Mouse (Mus musculus): ENCODE results near the gene Mapkapk3. TPM values are rescaled to one million over a fixed set of nuclear protein-coding genes. Genes with fewer than 3 reads are reported as not detected.

Gene Mapkapk3
- polyA plus RNA-seq, 1 experiment from 2014 or later = 41.1 TPM

GRCm38 (mm10) chr9:107287294-107287693 is 2.4 kb downstream of the Mapkapk3 start:
- Histone ChIP-seq H3K36me3 (ENCODE audit: control insufficient read depth, insufficient read depth, low read length) (no peaks in the 10 kb centered on the region), H3K4me1 (ENCODE audit: control insufficient read depth, insufficient read depth, low read length) (peaks cover 2% of the 10 kb centered on the region; the same call in 1 of the 2 replicates), H3K9ac (ENCODE audit: low read depth, low read length) (no peak overlapping the region), H3K27ac (ENCODE audit: low read length) (no peak overlapping the region), H3K9me3 (ENCODE audit: control insufficient read depth, low read length) (no peaks in the 10 kb centered on the region), H3K4me2 (ENCODE audit: low read depth, low read length) (no peak overlapping the region), H3K4me3 (ENCODE audit: low read length) (no peak overlapping the region), H3K27me3 (replicated peaks; ENCODE audit: control insufficient read depth, insufficient read depth, low read length) (no peaks in the 10 kb centered on the region)
- no peak for ATAC-seq
- WGBS = 65% methylated on average over 2 of the region's 2 CpGs

GRCm38 (mm10) chr9:107285009-107285408 is 4.7 kb downstream of the Mapkapk3 start:
- Histone ChIP-seq H3K4me1 (ENCODE audit: control insufficient read depth, insufficient read depth, low read length) (peaks cover 8% of the 10 kb centered on the region), H3K9ac (ENCODE audit: low read depth, low read length) (no peak overlapping the region), H3K9me3 (ENCODE audit: control insufficient read depth, low read length) (no peaks in the 10 kb centered on the region), H3K27ac (ENCODE audit: low read length) (no peak overlapping the region), H3K4me3 (ENCODE audit: low read length) (no peak overlapping the region), H3K27me3 (replicated peaks; ENCODE audit: control insufficient read depth, insufficient read depth, low read length) (no peaks in the 10 kb centered on the region), H3K4me2 (ENCODE audit: low read depth, low read length) (no peak overlapping the region), H3K36me3 (ENCODE audit: control insufficient read depth, insufficient read depth, low read length) (no peaks in the 10 kb centered on the region)
- no peak for ATAC-seq
- WGBS = 17% methylated on average over 3 of the region's 3 CpGs

- no peaks in the 10 kb centered on the region for H3K27me3 ChIP-seq (replicated peaks; ENCODE audit: control insufficient read depth, insufficient read depth, low read length)
- ATAC-seq = no peak
- no peaks in the 10 kb centered on the region for H3K9me3 ChIP-seq (ENCODE audit: control insufficient read depth, low read length)
- no peak overlapping the region for H3K9ac ChIP-seq (ENCODE audit: low read depth, low read length)
- peaks cover 25% of the 10 kb centered on the region for H3K4me1 ChIP-seq (ENCODE audit: control insufficient read depth, insufficient read depth, low read length)
- H3K36me3 ChIP-seq (ENCODE audit: control insufficient read depth, insufficient read depth, low read length) = no peaks in the 10 kb centered on the region
- 86% methylated on average over 9 of the region's 9 CpGs for WGBS
- no peak overlapping the region for H3K27ac ChIP-seq (ENCODE audit: low read length)
- H3K4me2 ChIP-seq (ENCODE audit: low read depth, low read length) = no peak overlapping the region
- H3K4me3 ChIP-seq (ENCODE audit: low read length) = no peak overlapping the region
Observed at GRCm38 (mm10) chr9:107282951-107283350, 6.7 kb downstream of the Mapkapk3 start.

DNA sequence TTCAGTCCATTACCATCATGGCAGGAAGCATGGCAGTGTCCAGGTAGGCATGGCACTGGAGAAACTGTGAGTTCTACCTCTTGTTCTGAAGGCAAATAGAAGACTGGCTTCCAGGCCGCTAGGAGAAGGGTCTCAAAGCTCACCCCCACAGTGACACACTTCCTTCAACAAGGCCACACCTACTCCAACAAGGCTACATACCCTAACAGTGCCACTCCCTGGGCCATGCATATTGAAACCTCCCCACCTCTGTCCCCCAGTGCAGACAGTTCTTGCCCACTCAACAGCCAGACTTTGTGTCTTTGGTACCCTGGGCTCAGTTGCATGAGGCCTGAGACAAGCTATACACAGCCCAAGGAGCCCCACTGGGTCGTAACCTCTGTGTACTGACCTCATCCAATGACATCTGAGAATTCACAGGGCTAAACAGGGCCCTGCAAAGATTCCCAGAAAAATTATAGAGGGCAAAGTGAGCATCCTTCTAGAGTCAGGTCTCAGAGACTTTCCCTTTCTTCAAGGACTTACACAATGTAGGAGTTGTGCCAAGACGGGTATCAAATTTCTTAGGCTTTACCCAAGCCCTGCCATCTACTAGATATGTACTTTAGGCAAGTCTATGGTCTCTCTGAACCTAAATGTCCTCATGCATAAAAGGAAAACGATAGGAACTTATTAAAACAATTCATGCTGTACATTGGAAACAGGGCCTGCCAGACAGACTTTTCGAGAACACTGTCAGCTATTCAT is 8.3 kb downstream of the Mapkapk3 start:
- no peak for ATAC-seq
- no peak overlapping the region for H3K4me3 ChIP-seq (ENCODE audit: low read length)
- H3K9ac ChIP-seq (ENCODE audit: low read depth, low read length) = no peak overlapping the region
- 89% methylated on average over 5 of the region's 5 CpGs for WGBS
- H3K27me3 ChIP-seq (replicated peaks; ENCODE audit: control insufficient read depth, insufficient read depth, low read length) = no peaks in the 10 kb centered on the region
- no peak overlapping the region for H3K27ac ChIP-seq (ENCODE audit: low read length)
- no peak overlapping the region for H3K4me2 ChIP-seq (ENCODE audit: low read depth, low read length)
- H3K4me1 ChIP-seq (ENCODE audit: control insufficient read depth, insufficient read depth, low read length) = peaks cover 25% of the 10 kb centered on the region
- H3K36me3 ChIP-seq (ENCODE audit: control insufficient read depth, insufficient read depth, low read length) = no peaks in the 10 kb centered on the region
- H3K9me3 ChIP-seq (ENCODE audit: control insufficient read depth, low read length) = no peaks in the 10 kb centered on the region

GRCm38 (mm10) chr9:107280322-107281027 is 9.2 kb downstream of the Mapkapk3 start:
- peak overlapping the region; percentile 58 for H3K9ac ChIP-seq (ENCODE audit: low read depth, low read length)
- peak overlapping the region; percentile 32 for H3K4me3 ChIP-seq (ENCODE audit: low read length)
- 49% methylated on average over 13 of the region's 13 CpGs for WGBS
- H3K36me3 ChIP-seq (ENCODE audit: control insufficient read depth, insufficient read depth, low read length) = no peaks in the 10 kb centered on the region
- no peaks in the 10 kb centered on the region for H3K27me3 ChIP-seq (replicated peaks; ENCODE audit: control insufficient read depth, insufficient read depth, low read length)
- H3K27ac ChIP-seq (ENCODE audit: low read length) = peak overlapping the region; percentile 70
- H3K4me2 ChIP-seq (ENCODE audit: low read depth, low read length) = peak overlapping the region; percentile 49
- ATAC-seq = peak; percentile 43; the same call in 1 of the 2 replicates
- H3K4me1 ChIP-seq (ENCODE audit: control insufficient read depth, insufficient read depth, low read length) = peaks cover 25% of the 10 kb centered on the region
- H3K9me3 ChIP-seq (ENCODE audit: control insufficient read depth, low read length) = no peaks in the 10 kb centered on the region

DNA sequence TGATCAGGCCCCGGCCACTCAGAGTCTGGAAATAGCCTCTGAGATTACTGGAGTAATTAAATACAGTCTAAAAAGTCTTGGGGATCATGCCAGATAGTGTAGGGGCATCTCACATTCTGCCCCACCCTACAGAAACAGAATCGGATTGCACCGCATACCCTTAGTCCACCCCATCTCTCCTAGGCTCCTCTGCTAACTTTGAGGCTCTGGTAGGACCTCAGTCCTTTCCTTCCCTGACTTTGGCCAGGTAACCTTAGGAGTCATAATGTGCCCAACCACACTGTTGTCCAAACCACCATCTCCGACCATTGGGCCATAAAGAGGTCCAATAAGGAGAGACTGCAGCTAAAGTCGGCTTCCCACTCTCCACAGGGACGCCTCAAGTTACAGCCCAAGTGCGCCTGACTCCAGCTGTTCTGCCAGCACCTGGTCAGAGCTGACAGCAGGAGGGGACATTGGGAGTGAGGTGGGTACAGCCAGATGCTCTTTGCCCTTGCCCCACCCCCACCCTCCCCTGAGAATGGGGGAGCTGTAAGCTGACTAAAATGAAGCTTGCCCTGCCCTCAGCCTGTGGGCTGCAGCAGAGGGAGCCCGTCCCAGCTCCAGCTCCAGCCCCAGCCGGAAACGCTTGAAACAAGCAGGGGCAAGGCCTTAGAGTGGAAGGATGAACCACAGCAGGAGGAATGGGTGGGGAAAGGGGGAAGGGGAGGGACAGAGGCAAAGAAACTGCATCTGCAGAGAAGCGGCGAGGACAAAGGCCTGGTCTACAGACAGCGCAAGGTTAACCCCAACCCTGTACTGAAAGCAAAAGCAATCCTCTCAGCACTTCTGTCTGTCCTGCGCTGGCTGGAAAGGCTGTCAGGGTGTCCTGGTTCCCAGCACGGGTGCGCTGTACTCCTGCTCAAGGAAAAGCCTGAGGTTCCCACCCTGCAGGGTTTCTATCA is 10.0 kb downstream of the Mapkapk3 start:
- Histone ChIP-seq H3K9me3 (ENCODE audit: control insufficient read depth, low read length) (no peaks in the 10 kb centered on the region), H3K27ac (ENCODE audit: low read length) (peak overlapping the region; percentile 70), H3K36me3 (ENCODE audit: control insufficient read depth, insufficient read depth, low read length) (no peaks in the 10 kb centered on the region), H3K4me1 (ENCODE audit: control insufficient read depth, insufficient read depth, low read length) (peaks cover 25% of the 10 kb centered on the region), H3K9ac (ENCODE audit: low read depth, low read length) (peak overlapping the region; percentile 58), H3K4me2 (ENCODE audit: low read depth, low read length) (peak overlapping the region; percentile 49), H3K27me3 (replicated peaks; ENCODE audit: control insufficient read depth, insufficient read depth, low read length) (no peaks in the 10 kb centered on the region), H3K4me3 (ENCODE audit: low read length) (peak overlapping the region; percentile 32)
- peak; percentile 78 for ATAC-seq
- WGBS = 16% methylated on average over 16 of the region's 16 CpGs

DNA sequence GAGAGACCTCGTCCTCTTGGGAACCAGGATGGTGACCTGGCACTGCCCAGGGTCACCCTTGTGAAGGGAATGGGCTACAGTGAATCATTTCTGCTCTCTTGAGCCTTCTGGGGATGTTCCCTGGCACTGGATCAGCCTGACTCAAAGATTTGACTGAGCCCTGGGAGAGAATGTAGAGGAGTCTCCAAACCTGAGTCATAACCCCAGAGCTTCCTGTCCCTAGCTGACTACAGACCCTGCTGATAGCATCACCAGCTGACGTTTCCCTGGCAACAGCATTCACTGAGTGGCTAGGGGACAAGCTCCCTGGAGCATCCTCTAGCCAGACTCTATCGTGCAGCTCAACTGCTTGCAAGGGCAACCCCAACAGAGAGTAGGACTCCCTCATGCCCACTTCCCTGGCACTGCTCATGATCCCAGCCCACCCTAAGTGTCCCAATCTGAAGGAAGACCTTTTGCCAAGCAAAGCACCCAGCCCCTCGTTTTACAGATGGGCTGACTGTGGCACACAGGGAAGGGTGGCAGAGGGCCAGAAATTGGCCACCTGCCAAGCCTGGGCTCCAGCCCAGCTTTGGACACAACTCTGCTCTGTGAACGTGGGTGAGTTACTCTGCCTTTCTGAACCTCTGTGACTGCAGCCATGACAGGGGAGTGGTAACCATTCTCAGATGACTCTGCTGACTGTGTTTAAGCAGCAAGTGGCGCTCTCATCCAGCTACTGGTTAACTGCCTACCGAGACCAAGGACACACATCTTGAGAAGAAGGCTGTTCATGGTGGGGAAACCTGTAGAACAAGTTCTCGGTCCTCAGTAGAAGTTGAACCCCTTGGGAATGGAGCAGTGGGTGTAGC is 10.9 kb downstream of the Mapkapk3 start:
- Histone ChIP-seq H3K27me3 (replicated peaks; ENCODE audit: control insufficient read depth, insufficient read depth, low read length) (no peaks in the 10 kb centered on the region), H3K36me3 (ENCODE audit: control insufficient read depth, insufficient read depth, low read length) (no peaks in the 10 kb centered on the region), H3K4me3 (ENCODE audit: low read length) (no peak overlapping the region), H3K4me2 (ENCODE audit: low read depth, low read length) (0 out of 2 replicates have a peak overlapping the region, but pooled peaks have one; percentile 49), H3K27ac (ENCODE audit: low read length) (peak overlapping the region; percentile 33; the same call in 1 of the 2 replicates), H3K9me3 (ENCODE audit: control insufficient read depth, low read length) (no peaks in the 10 kb centered on the region), H3K9ac (ENCODE audit: low read depth, low read length) (no peak overlapping the region), H3K4me1 (ENCODE audit: control insufficient read depth, insufficient read depth, low read length) (peaks cover 25% of the 10 kb centered on the region)
- ATAC-seq = peak; percentile 76
- WGBS = 48% methylated on average over 8 of the region's 8 CpGs

GRCm38 (mm10) chr9:107278126-107278525 is 11.6 kb downstream of the Mapkapk3 start:
- ATAC-seq = no peak
- H3K9me3 ChIP-seq (ENCODE audit: control insufficient read depth, low read length) = no peaks in the 10 kb centered on the region
- peaks cover 25% of the 10 kb centered on the region for H3K4me1 ChIP-seq (ENCODE audit: control insufficient read depth, insufficient read depth, low read length)
- H3K36me3 ChIP-seq (ENCODE audit: control insufficient read depth, insufficient read depth, low read length) = no peaks in the 10 kb centered on the region
- no peak overlapping the region for H3K9ac ChIP-seq (ENCODE audit: low read depth, low read length)
- H3K4me3 ChIP-seq (ENCODE audit: low read length) = no peak overlapping the region
- 55% methylated on average over 4 of the region's 4 CpGs for WGBS
- no peak overlapping the region for H3K27ac ChIP-seq (ENCODE audit: low read length)
- no peaks in the 10 kb centered on the region for H3K27me3 ChIP-seq (replicated peaks; ENCODE audit: control insufficient read depth, insufficient read depth, low read length)
- no peak overlapping the region for H3K4me2 ChIP-seq (ENCODE audit: low read depth, low read length)
